Mouse (Mus musculus) neutrophil, adult 5-6 weeks (primary cell): ENCODE data around the gene Exosc5. TPM values are rescaled to one million over a fixed set of nuclear protein-coding genes. Genes with fewer than 3 reads are reported as not detected.

ENCODE experiments used
- ATAC-seq: fragments of 151-379, 151-347 bp; 2 replicates; pipeline ENCODE4 v1.8.0; 2017; ENCODE audit warnings: mild to moderate bottlenecking, moderate TSS enrichment; ENCODE audit not compliant: insufficient number of reproducible peaks, poor library complexity, low FRiP score, severe bottlenecking; ENCODE audit errors: extremely low read depth
- total RNA-seq: library from RNA; stranded (forward); fragments of 200-1000 nt; gene quantifications from 2 replicates; pipeline ENCODE4 v1.2.3, GENCODE M21; 2017

The Exosc5 gene
- total RNA-seq, 1 experiment from 2014 or later, result 33.1 TPM

DNA sequence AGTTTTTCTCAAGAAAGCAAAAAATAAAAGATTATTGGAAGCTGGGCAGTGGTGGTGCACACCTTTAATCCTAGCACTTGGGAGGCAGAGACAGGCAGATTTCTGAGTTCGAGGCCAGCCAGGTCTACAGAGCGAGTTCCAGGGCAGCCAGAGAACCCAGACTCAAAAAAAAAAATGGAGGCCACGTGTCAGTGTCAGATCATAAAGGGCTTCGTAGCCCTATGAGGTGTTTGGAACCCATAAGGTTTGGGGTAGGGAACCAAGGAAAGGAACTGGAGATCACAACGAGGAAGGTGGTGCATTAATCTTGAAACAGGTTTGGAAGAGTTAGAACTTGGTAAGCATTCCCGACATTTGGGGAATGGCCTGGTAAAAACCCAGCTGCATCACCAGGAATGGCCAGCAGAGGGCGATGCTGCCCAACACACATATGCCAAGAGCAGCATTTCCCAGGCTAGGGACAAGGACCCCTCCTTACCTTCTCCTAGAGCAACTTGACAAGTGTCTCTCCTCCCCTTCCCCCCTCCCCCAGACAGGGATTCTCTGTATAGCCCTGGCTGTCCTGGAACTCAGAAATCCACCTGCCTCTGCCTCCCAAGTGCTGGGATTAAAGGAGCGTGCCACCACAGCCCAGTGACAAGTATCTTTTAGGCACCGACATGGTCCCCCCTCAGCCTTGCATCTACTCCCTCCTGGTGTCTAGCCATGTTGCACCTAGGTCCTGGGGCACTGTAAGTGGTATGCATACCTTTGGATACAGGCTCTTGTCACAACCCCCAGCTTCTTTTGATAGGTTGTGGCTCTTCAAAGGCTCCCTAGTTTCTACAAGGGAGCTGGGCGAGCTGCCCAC lies 61.0 kb downstream of the Exosc5 start:
- ATAC-seq, result no peak

- no peak for ATAC-seq
Measured at GRCm38 (mm10) chr7:25720760-25721159, 61.8 kb downstream of the Exosc5 start.

Other genes with a start within 250 kb of the Exosc5 start
- gene Cxcl17, start 246.3 kb upstream of the Exosc5 start, total RNA-seq, result not detected in 2 replicates
- gene Ceacam1, start 181.6 kb upstream of the Exosc5 start, total RNA-seq, result 74.9 and 85.3 TPM in 2 replicates
- gene Ceacam2, start 119.3 kb upstream of the Exosc5 start, total RNA-seq, result not detected in 2 replicates
- gene Erich4, start 43.3 kb upstream of the Exosc5 start, total RNA-seq, result not detected in 2 replicates
- gene Dmac2, start 39.8 kb upstream of the Exosc5 start, total RNA-seq, result 129 and 155 TPM in 2 replicates
- 31.7 and 33.4 TPM in 2 replicates for gene B3gnt8, start 32.5 kb upstream of the Exosc5 start, total RNA-seq
- 34.4 and 37.0 TPM in 2 replicates for gene Bckdha, start 183 bp upstream of the Exosc5 start, total RNA-seq
- 0.70 and 4.5 TPM in 2 replicates for gene Tmem91, start 16.0 kb downstream of the Exosc5 start, total RNA-seq
- gene B9d2, start 21.6 kb downstream of the Exosc5 start, total RNA-seq, result 41.0 and 54.8 TPM in 2 replicates
- 66.7 and 71.3 TPM in 2 replicates for gene Tgfb1, start 27.8 kb downstream of the Exosc5 start, total RNA-seq
- gene Ccdc97, start 59.9 kb downstream of the Exosc5 start, total RNA-seq, result 30.7 and 31.9 TPM in 2 replicates
- gene Hnrnpul1, start 95.6 kb downstream of the Exosc5 start, total RNA-seq, result 198 TPM in 2 replicates
- 1.1 and 2.2 TPM in 2 replicates for gene Axl, start 129.5 kb downstream of the Exosc5 start, total RNA-seq
- gene Cyp2s1, start 157.7 kb downstream of the Exosc5 start, total RNA-seq, result 1.2 and 2.8 TPM in 2 replicates
- 0.35 TPM in 1 of 2 replicates, not detected in the other for gene Cyp2b10, start 238.5 kb downstream of the Exosc5 start, total RNA-seq